Mouse (Mus musculus) heart, embryonic 10.5 days (tissue): ENCODE data around the gene Fat4. TPM values are rescaled to one million over a fixed set of nuclear protein-coding genes. Genes with fewer than 3 reads are reported as not detected.

Experiments used
- DNase-seq: peaks from one replicate; pipeline ENCODE4 v3.0.0-alpha.2; 2017; ENCODE audit warnings: low spot score
- H3K27ac ChIP-seq: fragments of 300-500 bp; sonication (generic); 2 replicates; pipeline ENCODE4 v1.5.1; 2016; ENCODE audit warnings: mild to moderate bottlenecking
- H3K27me3 ChIP-seq: fragments of 300-500 bp; sonication (generic); 2 replicates; pipeline ENCODE4 v1.6.1; 2016; ENCODE audit warnings: mild to moderate bottlenecking; ENCODE audit not compliant: poor library complexity, insufficient read depth, severe bottlenecking
- H3K36me3 ChIP-seq: fragments of 300-500 bp; sonication (generic); 2 replicates; pipeline ENCODE4 v1.6.1; 2016; ENCODE audit warnings: mild to moderate bottlenecking, moderate library complexity
- H3K4me1 ChIP-seq: fragments of 300-500 bp; sonication (generic); 2 replicates; pipeline ENCODE4 v1.6.1; 2016; ENCODE audit warnings: mild to moderate bottlenecking
- H3K4me3 ChIP-seq: fragments of 300-500 bp; sonication (generic); 2 replicates; pipeline ENCODE4 v1.5.1; 2016; ENCODE audit warnings: mild to moderate bottlenecking, moderate library complexity
- H3K9me3 ChIP-seq: fragments of 300-500 bp; sonication (generic); 2 replicates; pipeline ENCODE4 v1.6.1; 2016; ENCODE audit warnings: mild to moderate bottlenecking, moderate library complexity
- WGBS: fragments of 180-500 bp; shearing (Covaris S2); methylation state at CpG from one replicate; pipeline ENCODE4 v1.1.7; 2016; 5-methylcytosine and 5-hydroxymethylcytosine counted together
- polyA plus RNA-seq: library from polyadenylated mRNA; unstranded; fragments of >200 nt; fragmentation: Nextera tagmentation; extraction: Ambion mirVana; gene quantifications from 2 replicates; pipeline ENCODE4 v1.2.1, GENCODE M21; 2016

The Fat4 gene
- polyA plus RNA-seq, 1 experiment from 2014 or later: 3.9 TPM

- no peaks in the 10 kb centered on the region for H3K36me3 ChIP-seq
- no peaks in the 10 kb centered on the region for H3K9me3 ChIP-seq
- H3K27me3 ChIP-seq: no peaks in the 10 kb centered on the region
- H3K4me1 ChIP-seq: peaks cover 3% of the 10 kb centered on the region
- WGBS: 62% methylated on average over 5 of the region's 5 CpGs
- no peak for DNase-seq
- H3K27ac ChIP-seq: no peak overlapping the region
- H3K4me3 ChIP-seq: no peak overlapping the region
These were observed 26.2 kb downstream of the Fat4 start for GRCm38 (mm10) chr3:38912768-38913487.

GRCm38 (mm10) chr3:38913488-38914105 lies 26.9 kb downstream of the Fat4 start:
- Histone ChIP-seq H3K27me3 (no peaks in the 10 kb centered on the region), H3K9me3 (no peaks in the 10 kb centered on the region), H3K4me1 (no peaks in the 10 kb centered on the region), H3K4me3 (no peak overlapping the region), H3K36me3 (no peaks in the 10 kb centered on the region), H3K27ac (no peak overlapping the region)
- no peak for DNase-seq
- 77% methylated on average over 11 of the region's 11 CpGs for WGBS

DNA sequence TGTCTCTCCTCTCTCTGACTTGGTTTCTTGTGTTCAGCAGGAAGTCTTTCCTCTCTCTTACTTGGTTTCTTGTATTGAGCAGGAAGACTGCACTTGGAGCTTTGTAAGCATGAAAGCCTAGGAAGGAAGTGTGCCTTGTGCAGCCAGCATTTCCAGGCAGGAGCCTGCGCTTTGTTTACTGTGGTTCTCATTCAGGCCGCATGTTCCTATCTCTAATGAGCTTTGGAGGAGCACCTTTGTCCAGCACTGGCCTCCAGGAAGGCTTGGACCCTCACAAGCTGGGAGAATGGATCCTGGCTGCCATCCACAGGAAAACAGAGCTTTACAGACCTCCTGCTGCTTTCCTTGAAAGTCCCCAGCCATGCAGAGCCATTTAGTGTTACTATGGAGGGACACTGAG lies 32.2 kb downstream of the Fat4 start:
- WGBS: 64% methylated on average over 2 of the region's 2 CpGs

DNA sequence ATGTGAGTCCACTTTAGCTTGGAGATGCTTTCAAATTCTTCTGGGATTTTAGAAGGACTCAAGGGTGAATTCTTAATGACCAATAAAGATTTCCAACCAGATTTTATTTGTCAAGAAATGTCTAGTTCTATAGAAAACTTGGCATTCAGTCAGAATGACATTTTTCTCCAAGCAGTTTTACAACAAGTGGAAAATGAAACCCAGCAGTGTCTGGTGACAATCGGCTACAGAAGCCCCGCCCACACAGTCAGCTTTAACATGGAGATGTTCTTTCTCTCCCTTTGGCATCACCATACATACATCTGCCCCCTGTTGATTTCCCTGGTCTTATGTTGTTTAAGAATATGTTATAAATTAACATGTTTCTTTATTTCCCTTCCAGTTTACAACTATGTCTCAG lies 34.3 kb downstream of the Fat4 start:
- Histone ChIP-seq H3K36me3 (no peaks in the 10 kb centered on the region), H3K27ac (no peak overlapping the region), H3K9me3 (no peaks in the 10 kb centered on the region), H3K27me3 (no peaks in the 10 kb centered on the region), H3K4me1 (no peaks in the 10 kb centered on the region), H3K4me3 (no peak overlapping the region)
- DNase-seq: no peak
- 86% methylated on average over 2 of the region's 2 CpGs for WGBS

More for the DNA sequence above, 32.2 kb downstream of the Fat4 start:
- Histone ChIP-seq H3K4me1 (no peaks in the 10 kb centered on the region), H3K27me3 (no peaks in the 10 kb centered on the region), H3K36me3 (no peaks in the 10 kb centered on the region), H3K27ac (no peak overlapping the region), H3K4me3 (no peak overlapping the region), H3K9me3 (no peaks in the 10 kb centered on the region)
- no peak for DNase-seq

- WGBS: 77% methylated on average over 7 of the region's 7 CpGs
- DNase-seq: no peak
- Histone ChIP-seq H3K27me3 (no peaks in the 10 kb centered on the region), H3K9me3 (no peaks in the 10 kb centered on the region), H3K27ac (no peak overlapping the region), H3K4me1 (no peaks in the 10 kb centered on the region), H3K4me3 (no peak overlapping the region), H3K36me3 (no peaks in the 10 kb centered on the region)
These were observed 36.5 kb downstream of the Fat4 start for GRCm38 (mm10) chr3:38923251-38923686.

- H3K27ac ChIP-seq: no peak overlapping the region
These were observed 41.4 kb downstream of the Fat4 start for GRCm38 (mm10) chr3:38928076-38928686.

DNA sequence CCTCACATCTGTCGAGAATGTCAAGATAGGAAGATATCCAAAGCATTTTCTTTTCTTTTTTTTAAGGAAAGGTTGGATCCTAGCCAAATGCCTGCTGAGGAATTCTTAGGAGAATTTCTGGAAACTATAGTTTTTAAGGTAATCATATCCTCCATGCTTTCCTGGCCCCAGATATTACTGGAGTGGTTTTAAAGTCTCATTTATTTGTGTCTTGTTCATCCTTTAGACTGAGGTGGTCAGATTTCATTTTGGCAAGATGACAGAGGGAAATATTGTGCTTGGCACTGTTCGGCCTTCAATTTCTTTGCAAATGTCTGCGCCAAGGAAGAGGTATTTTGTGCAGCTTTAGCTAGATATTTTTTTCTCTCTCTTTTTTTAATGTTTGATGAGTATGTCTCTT lies 42.0 kb downstream of the Fat4 start:
- Histone ChIP-seq H3K9me3 (no peaks in the 10 kb centered on the region), H3K4me3 (no peak overlapping the region), H3K4me1 (no peaks in the 10 kb centered on the region), H3K27me3 (no peaks in the 10 kb centered on the region), H3K27ac (no peak overlapping the region), H3K36me3 (no peaks in the 10 kb centered on the region)
- DNase-seq: no peak
- 72% methylated on average over 3 of the region's 3 CpGs for WGBS

More at GRCm38 (mm10) chr3:38928076-38928686, 41.4 kb downstream of the Fat4 start:
- no peaks in the 10 kb centered on the region for H3K9me3 ChIP-seq
- 69% methylated on average over 4 of the region's 4 CpGs for WGBS
- no peaks in the 10 kb centered on the region for H3K36me3 ChIP-seq
- DNase-seq: no peak
- H3K27me3 ChIP-seq: no peaks in the 10 kb centered on the region
- H3K4me3 ChIP-seq: no peak overlapping the region
- H3K4me1 ChIP-seq: no peaks in the 10 kb centered on the region

GRCm38 (mm10) chr3:38934780-38935179 lies 48.0 kb downstream of the Fat4 start:
- Histone ChIP-seq H3K4me3 (no peak overlapping the region), H3K27me3 (no peaks in the 10 kb centered on the region), H3K27ac (no peak overlapping the region), H3K4me1 (peaks cover 7% of the 10 kb centered on the region; the same call in 1 of the 2 replicates), H3K9me3 (no peaks in the 10 kb centered on the region), H3K36me3 (no peaks in the 10 kb centered on the region)
- DNase-seq: no peak
- WGBS: 89% methylated on average over 7 of the region's 7 CpGs

DNA sequence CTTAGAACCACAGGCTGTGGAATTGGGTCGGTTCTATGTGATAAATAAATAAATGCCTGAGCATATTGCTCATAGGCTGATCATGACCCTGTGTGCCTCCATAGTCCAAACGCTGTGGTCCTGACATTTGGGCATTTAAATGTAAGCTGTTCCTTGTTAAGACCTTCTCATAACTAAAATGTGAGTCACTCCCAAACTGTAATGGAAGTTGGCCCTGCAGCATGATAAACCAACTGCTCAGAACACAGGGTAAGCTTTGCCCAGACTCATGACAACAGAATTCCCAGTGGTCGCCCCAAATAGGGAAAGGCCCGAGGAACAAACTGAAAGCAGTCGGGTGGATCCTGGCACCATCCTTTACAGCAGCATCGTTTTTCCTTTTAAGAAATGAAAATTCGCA lies 49.7 kb downstream of the Fat4 start:
- Histone ChIP-seq H3K4me3 (no peak overlapping the region), H3K9me3 (no peaks in the 10 kb centered on the region), H3K27me3 (no peaks in the 10 kb centered on the region), H3K36me3 (no peaks in the 10 kb centered on the region), H3K4me1 (peaks cover 7% of the 10 kb centered on the region; the same call in 1 of the 2 replicates), H3K27ac (no peak overlapping the region)
- DNase-seq: no peak
- 80% methylated on average over 7 of the region's 7 CpGs for WGBS

DNA sequence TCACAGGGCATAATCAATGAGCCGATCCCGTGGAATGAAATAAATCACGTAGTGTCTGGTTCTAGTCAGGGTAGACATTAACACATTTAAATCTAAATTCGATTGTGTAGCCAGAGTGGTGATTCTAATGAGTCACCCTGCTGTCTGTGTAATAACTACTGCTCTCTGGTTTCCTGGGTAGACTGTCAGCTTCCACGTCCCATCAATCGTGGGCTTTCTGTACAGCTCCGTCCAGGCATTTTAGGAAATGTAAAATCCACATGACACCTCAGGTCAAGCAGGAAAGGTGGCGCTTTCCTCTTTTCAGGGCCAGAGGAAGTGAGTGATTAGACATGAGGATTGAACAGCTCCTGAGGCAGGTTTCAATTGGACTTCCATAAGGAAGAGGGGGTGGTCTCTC lies 50.4 kb downstream of the Fat4 start:
- WGBS: 72% methylated on average over 8 of the region's 8 CpGs
- no peaks in the 10 kb centered on the region for H3K36me3 ChIP-seq

GRCm38 (mm10) chr3:38938136-38938535 lies 51.4 kb downstream of the Fat4 start:
- H3K27me3 ChIP-seq: no peaks in the 10 kb centered on the region
- no peak overlapping the region for H3K4me3 ChIP-seq
- no peak for DNase-seq
- peaks cover 7% of the 10 kb centered on the region; the same call in 1 of the 2 replicates for H3K4me1 ChIP-seq
- peaks cover 3% of the 10 kb centered on the region; the same call in 1 of the 2 replicates for H3K36me3 ChIP-seq
- H3K27ac ChIP-seq: no peak overlapping the region
- 60% methylated on average over 5 of the region's 5 CpGs for WGBS
- no peaks in the 10 kb centered on the region for H3K9me3 ChIP-seq

More for the DNA sequence above, 50.4 kb downstream of the Fat4 start:
- no peak overlapping the region for H3K4me3 ChIP-seq
- H3K27me3 ChIP-seq: no peaks in the 10 kb centered on the region
- H3K27ac ChIP-seq: no peak overlapping the region
- H3K4me1 ChIP-seq: peaks cover 7% of the 10 kb centered on the region; the same call in 1 of the 2 replicates
- H3K9me3 ChIP-seq: no peaks in the 10 kb centered on the region
- no peak for DNase-seq

GRCm38 (mm10) chr3:38939573-38939972 lies 52.8 kb downstream of the Fat4 start:
- Histone ChIP-seq H3K4me1 (peaks cover 7% of the 10 kb centered on the region; the same call in 1 of the 2 replicates), H3K4me3 (no peak overlapping the region), H3K36me3 (peaks cover 5% of the 10 kb centered on the region; the same call in 1 of the 2 replicates), H3K9me3 (no peaks in the 10 kb centered on the region), H3K27ac (no peak overlapping the region), H3K27me3 (no peaks in the 10 kb centered on the region)
- WGBS: 27% methylated on average over 3 of the region's 3 CpGs
- no peak for DNase-seq

DNA sequence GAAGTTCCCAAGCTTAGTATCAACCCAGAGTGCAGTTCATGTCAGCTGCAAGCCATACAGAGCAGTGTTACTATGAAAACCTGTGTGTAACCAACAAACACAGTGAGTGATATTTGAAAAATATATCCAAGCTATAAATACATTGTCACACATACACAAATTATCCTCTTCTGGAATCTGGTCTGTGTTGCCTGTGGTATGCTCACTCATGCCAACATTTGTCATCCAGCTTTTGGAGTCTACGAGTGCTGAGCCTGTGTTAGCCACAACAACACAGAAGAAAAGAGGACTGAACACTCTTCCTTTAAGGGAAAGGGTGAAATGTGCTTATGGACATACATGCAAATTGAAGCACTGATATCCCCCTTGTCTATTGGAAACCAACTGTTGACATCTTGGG lies 53.6 kb downstream of the Fat4 start:
- 71% methylated on average over 1 of the region's 1 CpGs for WGBS
- Histone ChIP-seq H3K27me3 (no peaks in the 10 kb centered on the region), H3K9me3 (no peaks in the 10 kb centered on the region), H3K36me3 (peaks cover 5% of the 10 kb centered on the region; the same call in 1 of the 2 replicates), H3K4me1 (peaks cover 7% of the 10 kb centered on the region; the same call in 1 of the 2 replicates), H3K27ac (no peak overlapping the region), H3K4me3 (no peak overlapping the region)
- no peak for DNase-seq
